In genomic region chr1:74293306-74293960, GRCm38 (mm10) we compare ENCODE assay signal across 17 mouse cellular contexts. TPM values are rescaled to one million over a fixed set of nuclear protein-coding genes. Genes with fewer than 3 reads are reported as not detected.
DNase-seq lines count a peak whose midpoint lies in the region; ATAC-seq and TF ChIP-seq lines count a peak whose summit lies in the region.
"Had no signal": no experiment of that assay in that cellular context is flagged by ENCODE, and none has a peak within 500 bp of the region (broad histone marks: within the 10 kb centered on the region; RNA-seq: fewer than 3 reads in every experiment).

No protein-coding gene starts in this region.

- no peaks in the 10 kb centered on the region for H3K9me3 ChIP-seq in forebrain, postnatal 0 days (ENCODE audit: low read length)
- H3K9me3 ChIP-seq in forebrain, embryonic 15.5 days: no peaks in the 10 kb centered on the region
- H3K9me3 ChIP-seq in intestine, embryonic 14.5 days (ENCODE audit: control insufficient read depth, low read length): no peaks in the 10 kb centered on the region
- no peaks in the 10 kb centered on the region for H3K9me3 ChIP-seq in intestine, postnatal 0 days (ENCODE audit: control insufficient read depth)
- H3K9me3 ChIP-seq in lung, embryonic 14.5 days (ENCODE audit: low read depth, low read length): no peaks in the 10 kb centered on the region
- no peaks in the 10 kb centered on the region for H3K9me3 ChIP-seq in liver, postnatal 0 days (ENCODE audit: low read length)
- H3K9me3 ChIP-seq: embryonic facial prominence, embryonic 12.5 days; forebrain, embryonic 13.5 days; G1E had no signal

- TF ChIP-seq CTCF in forebrain, postnatal 0 days (IDR thresholded peaks at IDR 0.05; ENCODE audit: low read depth): no peak
- TF ChIP-seq CTCF in intestine, postnatal 0 days (IDR thresholded peaks at IDR 0.05; ENCODE audit: low read depth): no peak
- TF ChIP-seq CTCF in lung, embryonic 14.5 days (IDR thresholded peaks at IDR 0.05; ENCODE audit: low read depth): no peak
- TF ChIP-seq CTCF in liver, postnatal 0 days (IDR thresholded peaks at IDR 0.05; ENCODE audit: low read depth): no peak

- ATAC-seq in forebrain, postnatal 0 days: no peak
- ATAC-seq in forebrain, embryonic 15.5 days (replicated peaks): no peak
- ATAC-seq in intestine, embryonic 14.5 days (replicated peaks; ENCODE audit: low FRiP score, low TSS enrichment, low read depth): no peak
- ATAC-seq in intestine, postnatal 0 days: no peak
- peak; percentile 38 for ATAC-seq in lung, embryonic 14.5 days (ENCODE audit: insufficient read depth)
- ATAC-seq in liver, postnatal 0 days: no peak
- ATAC-seq: forebrain, embryonic 13.5 days had no signal

- peak; percentile 6 for DNase-seq in forebrain, postnatal 0 days
- DNase-seq in intestine, embryonic 14.5 days (ENCODE audit: low spot score): no peak
- DNase-seq in lung, embryonic 14.5 days: peak; percentile 91
- no peak for DNase-seq in lung, adult 18-20 months
- DNase-seq in liver, postnatal 0 days: no peak
- DNase-seq in gastrocnemius, postnatal 14 days: no peak
- DNase-seq: B cell, adult 2 months; cerebellum, adult 2 months; gastrocnemius, postnatal 36 days; kidney, adult 18-20 months had no signal

- H3K27ac ChIP-seq in forebrain, postnatal 0 days (ENCODE audit: low read depth, low read length): no peak overlapping the region
- no peak overlapping the region for H3K27ac ChIP-seq in forebrain, embryonic 15.5 days (replicated peaks)
- H3K27ac ChIP-seq in intestine, embryonic 14.5 days (ENCODE audit: low read depth): 0 out of 2 replicates have a peak overlapping the region, but pooled peaks have one; percentile 25
- H3K27ac ChIP-seq in intestine, postnatal 0 days (ENCODE audit: low read depth, low read length): no peak overlapping the region
- H3K27ac ChIP-seq in lung, embryonic 14.5 days (ENCODE audit: low read depth): peak overlapping the region; percentile 84
- H3K27ac ChIP-seq in liver, postnatal 0 days (ENCODE audit: low read depth): 0 out of 2 replicates have a peak overlapping the region, but pooled peaks have one; percentile 18
- H3K27ac ChIP-seq: embryonic facial prominence, embryonic 12.5 days; forebrain, embryonic 13.5 days; liver, embryonic 14.5 days had no signal

- H3K27me3 ChIP-seq in forebrain, postnatal 0 days (ENCODE audit: insufficient read depth, low read length): no peaks in the 10 kb centered on the region
- H3K27me3 ChIP-seq in forebrain, embryonic 15.5 days: no peaks in the 10 kb centered on the region
- H3K27me3 ChIP-seq in intestine, embryonic 14.5 days (replicated peaks; ENCODE audit: control insufficient read depth, insufficient read depth, low read length): no peaks in the 10 kb centered on the region
- H3K27me3 ChIP-seq in intestine, postnatal 0 days (replicated peaks; ENCODE audit: control insufficient read depth, insufficient read depth, low read length): no peaks in the 10 kb centered on the region
- no peaks in the 10 kb centered on the region for H3K27me3 ChIP-seq in lung, embryonic 14.5 days (ENCODE audit: insufficient read depth, low read length)
- H3K27me3 ChIP-seq in liver, postnatal 0 days (ENCODE audit: insufficient read depth, low read length): no peaks in the 10 kb centered on the region
- H3K27me3 ChIP-seq: embryonic facial prominence, embryonic 12.5 days; forebrain, embryonic 13.5 days had no signal

- H3K36me3 ChIP-seq in forebrain, postnatal 0 days (ENCODE audit: insufficient read depth): peaks cover 24% of the 10 kb centered on the region
- no peaks in the 10 kb centered on the region; the same call in 1 of the 2 replicates for H3K36me3 ChIP-seq in forebrain, embryonic 15.5 days
- peaks cover 58% of the 10 kb centered on the region for H3K36me3 ChIP-seq in intestine, embryonic 14.5 days (ENCODE audit: control insufficient read depth, insufficient read depth, low read length)
- peaks cover 54% of the 10 kb centered on the region for H3K36me3 ChIP-seq in intestine, postnatal 0 days (ENCODE audit: control insufficient read depth, insufficient read depth)
- H3K36me3 ChIP-seq in lung, embryonic 14.5 days (ENCODE audit: insufficient read depth): peaks cover 56% of the 10 kb centered on the region
- H3K36me3 ChIP-seq in liver, postnatal 0 days (replicated peaks; ENCODE audit: insufficient read depth, low read length): peaks cover 24% of the 10 kb centered on the region

- no peak overlapping the region for H3K4me2 ChIP-seq in forebrain, postnatal 0 days (ENCODE audit: low read depth)
- no peak overlapping the region for H3K4me2 ChIP-seq in forebrain, embryonic 15.5 days (replicated peaks)
- H3K4me2 ChIP-seq in intestine, embryonic 14.5 days (ENCODE audit: low read length): no peak overlapping the region
- H3K4me2 ChIP-seq in intestine, postnatal 0 days (replicated peaks; ENCODE audit: low read depth): no peak overlapping the region
- H3K4me2 ChIP-seq in lung, embryonic 14.5 days: no peak overlapping the region
- no peak overlapping the region for H3K4me2 ChIP-seq in liver, postnatal 0 days (ENCODE audit: low read depth, low read length)
- H3K4me2 ChIP-seq: embryonic facial prominence, embryonic 12.5 days; forebrain, embryonic 13.5 days had no signal

- TF ChIP-seq EP300 in liver, postnatal 0 days (IDR thresholded peaks at IDR 0.05; ENCODE audit: low read depth): no peak

- no peak overlapping the region for H3K9ac ChIP-seq in forebrain, postnatal 0 days
- no peak overlapping the region for H3K9ac ChIP-seq in forebrain, embryonic 15.5 days (replicated peaks)
- no peak overlapping the region for H3K9ac ChIP-seq in intestine, embryonic 14.5 days (ENCODE audit: low read length)
- H3K9ac ChIP-seq in intestine, postnatal 0 days (ENCODE audit: low read depth, low read length): no peak overlapping the region
- H3K9ac ChIP-seq in lung, embryonic 14.5 days: no peak overlapping the region
- no peak overlapping the region for H3K9ac ChIP-seq in liver, postnatal 0 days (replicated peaks)
- H3K9ac ChIP-seq: embryonic facial prominence, embryonic 12.5 days; forebrain, embryonic 13.5 days; liver, embryonic 14.5 days had no signal

- H3K4me3 ChIP-seq in forebrain, postnatal 0 days (ENCODE audit: low read depth, low read length): no peak overlapping the region
- no peak overlapping the region for H3K4me3 ChIP-seq in forebrain, embryonic 15.5 days
- no peak overlapping the region for H3K4me3 ChIP-seq in intestine, embryonic 14.5 days (ENCODE audit: low read depth, low read length)
- no peak overlapping the region for H3K4me3 ChIP-seq in intestine, postnatal 0 days (ENCODE audit: low read depth, low read length)
- no peak overlapping the region for H3K4me3 ChIP-seq in lung, embryonic 14.5 days (ENCODE audit: low read depth, low read length)
- no peak overlapping the region for H3K4me3 ChIP-seq in liver, postnatal 0 days (ENCODE audit: low read depth, low read length)
- H3K4me3 ChIP-seq: embryonic facial prominence, embryonic 12.5 days; forebrain, embryonic 13.5 days had no signal

- intact Hi-C loops in gastrocnemius, postnatal 14 days (cut with DNase I; ENCODE audit: low total_unique reads): no loop called here

- no peaks in the 10 kb centered on the region for H3K4me1 ChIP-seq in forebrain, postnatal 0 days (ENCODE audit: insufficient read depth)
- H3K4me1 ChIP-seq in forebrain, embryonic 15.5 days: peaks cover 22% of the 10 kb centered on the region
- H3K4me1 ChIP-seq in intestine, embryonic 14.5 days (replicated peaks; ENCODE audit: control insufficient read depth, insufficient read depth, low read length): peaks cover 52% of the 10 kb centered on the region
- H3K4me1 ChIP-seq in intestine, postnatal 0 days (replicated peaks; ENCODE audit: control insufficient read depth, insufficient read depth, low read length): peaks cover 33% of the 10 kb centered on the region
- H3K4me1 ChIP-seq in lung, embryonic 14.5 days (ENCODE audit: insufficient read depth): peaks cover 40% of the 10 kb centered on the region
- H3K4me1 ChIP-seq in liver, postnatal 0 days (ENCODE audit: insufficient read depth): peaks cover 37% of the 10 kb centered on the region

- 80% methylated on average over 8 of the region's 8 CpGs for WGBS in forebrain, postnatal 0 days
- 83% methylated on average over 8 of the region's 8 CpGs for WGBS in forebrain, embryonic 15.5 days
- 78% methylated on average over 8 of the region's 8 CpGs for WGBS in intestine, embryonic 14.5 days
- WGBS in intestine, postnatal 0 days: 84% methylated on average over 8 of the region's 8 CpGs
- 70% methylated on average over 8 of the region's 8 CpGs for WGBS in lung, embryonic 14.5 days
- WGBS in liver, postnatal 0 days (ENCODE audit: insufficient replicate concordance): 82% methylated on average over 8 of the region's 8 CpGs

RNA-seq across cellular contexts. Expression of gene Pnkd, which starts 8.7 kb away (rescaled TPM):
- 57.5 and 64.5 TPM in 2 replicates for total RNA-seq in forebrain, postnatal 0 days (2014; rRNA removed)
- 112 and 128 TPM in 2 replicates for polyA plus RNA-seq in forebrain, postnatal 0 days (2015; fragmentation: Nextera tagmentation; extraction: Ambion mirVana)
- polyA plus RNA-seq in forebrain, embryonic 15.5 days (2015; fragmentation: Nextera tagmentation; extraction: Ambion mirVana): 99.2 and 104 TPM in 2 replicates
- 139 and 142 TPM in 2 replicates for polyA plus RNA-seq in intestine, embryonic 14.5 days (2014; fragmentation: Nextera tagmentation; extraction: Ambion mirVana)
- polyA plus RNA-seq in intestine, postnatal 0 days (2015; fragmentation: Nextera tagmentation; extraction: Ambion mirVana): 103 and 107 TPM in 2 replicates
- polyA plus RNA-seq in lung, embryonic 14.5 days (2014; fragmentation: Nextera tagmentation; extraction: Ambion mirVana): 103 and 104 TPM in 2 replicates
- polyA plus RNA-seq in liver, postnatal 0 days (2015; fragmentation: Nextera tagmentation; extraction: Ambion mirVana): 46.7 and 50.0 TPM in 2 replicates
- total RNA-seq in gastrocnemius, postnatal 14 days (2021): 10 to 100 TPM; 59.8 to 72.1 TPM

RNA-seq across cellular contexts. Expression of gene Aamp, which starts 8.9 kb away (rescaled TPM):
- total RNA-seq in forebrain, postnatal 0 days (2014; rRNA removed): 160 and 179 TPM in 2 replicates
- polyA plus RNA-seq in forebrain, postnatal 0 days (2015; fragmentation: Nextera tagmentation; extraction: Ambion mirVana): 211 and 215 TPM in 2 replicates
- 211 and 214 TPM in 2 replicates for polyA plus RNA-seq in forebrain, embryonic 15.5 days (2015; fragmentation: Nextera tagmentation; extraction: Ambion mirVana)
- polyA plus RNA-seq in intestine, embryonic 14.5 days (2014; fragmentation: Nextera tagmentation; extraction: Ambion mirVana): 252 and 269 TPM in 2 replicates
- 130 and 136 TPM in 2 replicates for polyA plus RNA-seq in intestine, postnatal 0 days (2015; fragmentation: Nextera tagmentation; extraction: Ambion mirVana)
- polyA plus RNA-seq in lung, embryonic 14.5 days (2014; fragmentation: Nextera tagmentation; extraction: Ambion mirVana): 233 and 236 TPM in 2 replicates
- 105 and 109 TPM in 2 replicates for polyA plus RNA-seq in liver, postnatal 0 days (2015; fragmentation: Nextera tagmentation; extraction: Ambion mirVana)
- total RNA-seq in gastrocnemius, postnatal 14 days (2021): 10 to 100 TPM; 76.7 to 77.5 TPM

RNA-seq across cellular contexts. Expression of gene Tmbim1, which starts 12.0 kb away (rescaled TPM):
- 5.8 and 7.9 TPM in 2 replicates for total RNA-seq in forebrain, postnatal 0 days (2014; rRNA removed)
- polyA plus RNA-seq in forebrain, postnatal 0 days (2015; fragmentation: Nextera tagmentation; extraction: Ambion mirVana): 6.1 and 7.9 TPM in 2 replicates
- 5.4 and 6.8 TPM in 2 replicates for polyA plus RNA-seq in forebrain, embryonic 15.5 days (2015; fragmentation: Nextera tagmentation; extraction: Ambion mirVana)
- 36.4 and 42.6 TPM in 2 replicates for polyA plus RNA-seq in intestine, embryonic 14.5 days (2014; fragmentation: Nextera tagmentation; extraction: Ambion mirVana)
- polyA plus RNA-seq in intestine, postnatal 0 days (2015; fragmentation: Nextera tagmentation; extraction: Ambion mirVana): 47.4 and 49.1 TPM in 2 replicates
- 25.5 and 29.8 TPM in 2 replicates for polyA plus RNA-seq in lung, embryonic 14.5 days (2014; fragmentation: Nextera tagmentation; extraction: Ambion mirVana)
- polyA plus RNA-seq in liver, postnatal 0 days (2015; fragmentation: Nextera tagmentation; extraction: Ambion mirVana): 18.5 and 18.7 TPM in 2 replicates
- total RNA-seq in gastrocnemius, postnatal 14 days (2021): 10 to 100 TPM; 32.4 to 39.8 TPM

RNA-seq across cellular contexts. Expression of gene Gpbar1, which starts 15.1 kb away (rescaled TPM):
- total RNA-seq in forebrain, postnatal 0 days (2014; rRNA removed): not detected in 2 replicates
- polyA plus RNA-seq in forebrain, postnatal 0 days (2015; fragmentation: Nextera tagmentation; extraction: Ambion mirVana): 0.21 TPM in 1 of 2 replicates, not detected in the other
- polyA plus RNA-seq in forebrain, embryonic 15.5 days (2015; fragmentation: Nextera tagmentation; extraction: Ambion mirVana): 0.34 TPM in 1 of 2 replicates, not detected in the other
- 9.1 and 10.7 TPM in 2 replicates for polyA plus RNA-seq in intestine, embryonic 14.5 days (2014; fragmentation: Nextera tagmentation; extraction: Ambion mirVana)
- polyA plus RNA-seq in intestine, postnatal 0 days (2015; fragmentation: Nextera tagmentation; extraction: Ambion mirVana): 0.78 and 0.93 TPM in 2 replicates
- polyA plus RNA-seq in lung, embryonic 14.5 days (2014; fragmentation: Nextera tagmentation; extraction: Ambion mirVana): 0.18 and 0.57 TPM in 2 replicates
- 0.20 and 0.22 TPM in 2 replicates for polyA plus RNA-seq in liver, postnatal 0 days (2015; fragmentation: Nextera tagmentation; extraction: Ambion mirVana)
- not detected for total RNA-seq in gastrocnemius, postnatal 14 days (2021)
- total RNA-seq: gastrocnemius, postnatal 36 days; left cerebral cortex, adult 8-10 months had no signal
- polyA plus RNA-seq: cerebellum, adult 2 months; embryonic facial prominence, embryonic 12.5 days; forebrain, embryonic 13.5 days; G1E had no signal

RNA-seq across cellular contexts. Expression of gene Arpc2, which starts 57.5 kb away (rescaled TPM):
- total RNA-seq in forebrain, postnatal 0 days (2014; rRNA removed): 241 and 268 TPM in 2 replicates
- polyA plus RNA-seq in forebrain, postnatal 0 days (2015; fragmentation: Nextera tagmentation; extraction: Ambion mirVana): 541 and 596 TPM in 2 replicates
- polyA plus RNA-seq in forebrain, embryonic 15.5 days (2015; fragmentation: Nextera tagmentation; extraction: Ambion mirVana): 403 and 418 TPM in 2 replicates
- 436 and 457 TPM in 2 replicates for polyA plus RNA-seq in intestine, embryonic 14.5 days (2014; fragmentation: Nextera tagmentation; extraction: Ambion mirVana)
- 528 and 529 TPM in 2 replicates for polyA plus RNA-seq in intestine, postnatal 0 days (2015; fragmentation: Nextera tagmentation; extraction: Ambion mirVana)
- 365 and 370 TPM in 2 replicates for polyA plus RNA-seq in lung, embryonic 14.5 days (2014; fragmentation: Nextera tagmentation; extraction: Ambion mirVana)
- polyA plus RNA-seq in liver, postnatal 0 days (2015; fragmentation: Nextera tagmentation; extraction: Ambion mirVana): 238 and 254 TPM in 2 replicates
- 10 to 100 TPM; 75.2 to 85.6 TPM for total RNA-seq in gastrocnemius, postnatal 14 days (2021)

Comparison
In these comparisons a context has a peak if more than half of its experiments do, and no peak if none do; other contexts are left out.
1. DNase-seq: peak in forebrain, postnatal 0 days (single experiment) and lung, embryonic 14.5 days (single experiment); none in intestine, embryonic 14.5 days (single experiment), lung, adult 18-20 months (0 of 2), liver, postnatal 0 days (single experiment) and gastrocnemius, postnatal 14 days (single experiment).
2. H3K27ac ChIP-seq: peak in intestine, embryonic 14.5 days (single experiment), lung, embryonic 14.5 days (single experiment) and liver, postnatal 0 days (single experiment); none in forebrain, postnatal 0 days (single experiment), forebrain, embryonic 15.5 days (single experiment) and intestine, postnatal 0 days (single experiment).